Mouse (Mus musculus) lung, adult 2 months (tissue): ENCODE results near the gene Kcnj11. TPM values are rescaled to one million over a fixed set of nuclear protein-coding genes. Genes with fewer than 3 reads are reported as not detected.

Experiments used
- DNase-seq: peaks from one replicate; pipeline ENCODE4 v3.0.0; 2022
- H3K4me1 ChIP-seq: fragments of 200-500 bp; 2 replicates; pipeline ENCODE4 v1.6.1; 2011; ENCODE audit warnings: low read length; ENCODE audit not compliant: control insufficient read depth, insufficient read depth
- H3K4me3 ChIP-seq: fragments of 200-500 bp; replicated peaks from 2 replicates; pipeline ENCODE3; 2011; ENCODE audit warnings: low read depth, mild to moderate bottlenecking, control low read depth, low read length; ENCODE audit errors: extremely low read depth
- CTCF ChIP-seq: fragments of 200-500 bp; IDR thresholded peaks from 2 replicates; pipeline ENCODE4 v1.5.1; 2011; ENCODE audit warnings: mild to moderate bottlenecking, low read length, control low read depth; ENCODE audit not compliant: insufficient read depth
- POLR2A ChIP-seq: fragments of 200-500 bp; IDR thresholded peaks from 2 replicates; pipeline ENCODE4 v1.6.1; 2011; ENCODE audit warnings: low read depth, mild to moderate bottlenecking, control low read depth, low read length, borderline replicate concordance; ENCODE audit errors: extremely low read depth
- WGBS: fragments of 180-500 bp; shearing (Covaris S2); methylation state at CpG from one replicate; pipeline ENCODE4 v1.1.7; 2018; 5-methylcytosine and 5-hydroxymethylcytosine counted together
- polyA plus RNA-seq: library from polyadenylated mRNA; depleted of rRNA; stranded (reverse); fragments of >200 nt; gene quantifications from 2 replicates; pipeline ENCODE4 v1.2.3, GENCODE M21; 2012

Gene Kcnj11
- polyA plus RNA-seq, 1 experiment: 4.9 TPM

- TF ChIP-seq POLR2A (no peak), CTCF (no peak)
- 59% methylated on average over 6 of the region's 6 CpGs for WGBS
- 0 out of 2 replicates have a peak, but pooled peaks cover 2% of the 10 kb centered on the region for H3K4me1 ChIP-seq
- H3K4me3 ChIP-seq: no peak overlapping the region
- DNase-seq: no peak
These were observed 12.3 kb downstream of the Kcnj11 start for GRCm38 (mm10) chr7:46088241-46088640.

- no peak for DNase-seq
- Histone ChIP-seq H3K4me3 (no peak overlapping the region), H3K4me1 (0 out of 2 replicates have a peak, but pooled peaks cover 2% of the 10 kb centered on the region)
- 88% methylated on average over 6 of the region's 6 CpGs for WGBS
- TF ChIP-seq CTCF: no peak
- no peak for TF ChIP-seq POLR2A
These were observed 14.2 kb downstream of the Kcnj11 start for GRCm38 (mm10) chr7:46086378-46086777.

GRCm38 (mm10) chr7:46084839-46085513, 15.6 kb downstream of the Kcnj11 start:
- Histone ChIP-seq H3K4me1 (0 out of 2 replicates have a peak, but pooled peaks cover 2% of the 10 kb centered on the region), H3K4me3 (no peak overlapping the region)
- TF ChIP-seq POLR2A (no peak), CTCF (no peak)
- DNase-seq: no peak
- WGBS: 40% methylated on average over 16 of the region's 16 CpGs

- no peak for DNase-seq
- H3K4me1 ChIP-seq: 0 out of 2 replicates have a peak, but pooled peaks cover 2% of the 10 kb centered on the region
- H3K4me3 ChIP-seq: no peak overlapping the region
- TF ChIP-seq POLR2A (no peak), CTCF (no peak)
- 75% methylated on average over 10 of the region's 10 CpGs for WGBS
These were observed 16.5 kb downstream of the Kcnj11 start for GRCm38 (mm10) chr7:46084024-46084423.

GRCm38 (mm10) chr7:46077675-46078074, 22.9 kb downstream of the Kcnj11 start:
- Histone ChIP-seq H3K4me1 (no peaks in the 10 kb centered on the region), H3K4me3 (no peak overlapping the region)
- DNase-seq: no peak
- 73% methylated on average over 12 of the region's 12 CpGs for WGBS
- TF ChIP-seq POLR2A (no peak), CTCF (no peak)

GRCm38 (mm10) chr7:46076844-46077243, 23.7 kb downstream of the Kcnj11 start:
- WGBS: 82% methylated on average over 7 of the region's 7 CpGs
- Histone ChIP-seq H3K4me3 (no peak overlapping the region), H3K4me1 (no peaks in the 10 kb centered on the region)
- no peak for DNase-seq
- no peak for TF ChIP-seq CTCF
- TF ChIP-seq POLR2A: no peak

- 89% methylated on average over 8 of the region's 8 CpGs for WGBS
These were observed 31.7 kb downstream of the Kcnj11 start for GRCm38 (mm10) chr7:46068831-46069230.

GRCm38 (mm10) chr7:46063296-46063695, 37.3 kb downstream of the Kcnj11 start:
- H3K4me3 ChIP-seq: no peak overlapping the region
- 90% methylated on average over 6 of the region's 6 CpGs for WGBS
- DNase-seq: no peak
- TF ChIP-seq POLR2A (no peak), CTCF (no peak)
- H3K4me1 ChIP-seq: no peaks in the 10 kb centered on the region

More at GRCm38 (mm10) chr7:46068831-46069230, 31.7 kb downstream of the Kcnj11 start:
- no peaks in the 10 kb centered on the region for H3K4me1 ChIP-seq
- no peak for DNase-seq
- no peak for TF ChIP-seq CTCF
- no peak for TF ChIP-seq POLR2A
- no peak overlapping the region for H3K4me3 ChIP-seq

- WGBS: 91% methylated on average over 16 of the region's 16 CpGs
- DNase-seq: no peak
- Histone ChIP-seq H3K4me3 (no peak overlapping the region), H3K4me1 (no peaks in the 10 kb centered on the region)
- TF ChIP-seq CTCF (no peak), POLR2A (no peak)
These were observed 39.0 kb downstream of the Kcnj11 start for GRCm38 (mm10) chr7:46061614-46062013.

GRCm38 (mm10) chr7:46060688-46061087, 39.9 kb downstream of the Kcnj11 start:
- TF ChIP-seq POLR2A (no peak), CTCF (no peak)
- 95% methylated on average over 8 of the region's 8 CpGs for WGBS
- Histone ChIP-seq H3K4me1 (no peaks in the 10 kb centered on the region), H3K4me3 (no peak overlapping the region)
- DNase-seq: no peak
